9 mouse cellular contexts compared by ENCODE assay signal in the genomic region with DNA sequence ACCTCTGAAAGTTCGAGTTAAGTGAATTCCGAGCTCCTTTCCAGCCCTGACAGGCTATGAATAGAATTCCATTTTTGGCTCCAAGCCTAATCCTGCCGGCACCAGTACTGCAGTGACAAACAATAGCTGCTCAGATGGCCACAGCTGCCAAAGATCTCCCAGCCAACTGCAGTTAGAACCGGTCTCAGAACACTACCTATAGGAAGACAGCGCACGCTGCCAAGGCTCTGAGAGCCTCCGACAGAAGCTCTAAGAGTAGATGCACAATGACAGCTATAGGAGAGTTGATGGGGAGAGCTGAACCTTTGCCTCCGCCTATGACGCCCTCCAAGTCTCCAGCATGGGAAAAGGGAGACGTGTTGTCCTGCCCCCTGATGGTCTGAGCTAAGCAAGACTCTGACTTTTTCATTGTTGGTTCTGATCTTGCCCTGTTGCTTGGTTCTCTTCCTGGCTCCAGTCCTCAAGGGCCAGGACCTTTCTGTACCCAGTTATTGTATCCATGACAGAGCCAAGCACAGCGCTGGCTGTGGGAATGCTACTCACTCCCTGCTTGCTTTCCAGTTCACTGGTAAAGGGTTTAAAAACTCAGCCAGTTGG.
DNase-seq lines count a peak whose midpoint lies in the region; ATAC-seq lines count a peak whose summit lies in the region.
"Had no signal": no experiment of that assay in that cellular context is flagged by ENCODE, and none has a peak within 500 bp of the region (broad histone marks: within the 10 kb centered on the region; RNA-seq: fewer than 3 reads in every experiment).

No protein-coding gene starts in this region.

- ATAC-seq in embryonic facial prominence, embryonic 14.5 days (ENCODE audit: low read depth): peak; percentile 95
- ATAC-seq in heart, embryonic 11.5 days (replicated peaks; ENCODE audit: insufficient number of reproducible peaks, low FRiP score, low TSS enrichment): peak; percentile 57; the same call in 1 of the 2 replicates
- ATAC-seq in neural tube, embryonic 11.5 days (ENCODE audit: insufficient read depth, low FRiP score, low TSS enrichment): peak; percentile 78
- ATAC-seq in megakaryocyte, adult 5-6 weeks (ENCODE audit: poor library complexity, severe bottlenecking): no peak
- no peak for ATAC-seq in megakaryocyte progenitor cell, adult 5-6 weeks (replicated peaks; ENCODE audit: poor library complexity)

- H3K27me3 ChIP-seq in embryonic facial prominence, embryonic 14.5 days (replicated peaks; ENCODE audit: control insufficient read depth, insufficient read depth, low read length): no peaks in the 10 kb centered on the region
- no peaks in the 10 kb centered on the region for H3K27me3 ChIP-seq in heart, embryonic 11.5 days (ENCODE audit: control insufficient read depth, insufficient read depth, low read length)
- no peaks in the 10 kb centered on the region for H3K27me3 ChIP-seq in neural tube, embryonic 11.5 days (ENCODE audit: control insufficient read depth, insufficient read depth, low read length)

- DNase-seq in brain, embryonic 18.5 days (ENCODE audit: low read depth, low spot score): peak; percentile 40
- DNase-seq in embryonic facial prominence, embryonic 14.5 days (ENCODE audit: low spot score): peak; percentile 96
- DNase-seq in kidney, adult 9 months: peak; percentile 60
- peak; percentile 84 for DNase-seq in left cerebral cortex, postnatal 4 days
- DNase-seq in neural tube, embryonic 11.5 days (ENCODE audit: low spot score): peak; percentile 73

- peak overlapping the region; percentile 66 for H3K27ac ChIP-seq in embryonic facial prominence, embryonic 14.5 days (replicated peaks; ENCODE audit: low read depth, low read length)
- H3K27ac ChIP-seq in heart, embryonic 11.5 days (ENCODE audit: low read depth, low read length): peak overlapping the region; percentile 84
- H3K27ac ChIP-seq in neural tube, embryonic 11.5 days (ENCODE audit: low read depth, low read length): no peak overlapping the region

- intact Hi-C loops in left cerebral cortex, postnatal 4 days (cut with DNase I): no loop called here

- no peak overlapping the region for H3K4me3 ChIP-seq in embryonic facial prominence, embryonic 14.5 days (ENCODE audit: low read depth, low read length)
- 0 out of 2 replicates have a peak overlapping the region, but pooled peaks have one; percentile 3 for H3K4me3 ChIP-seq in heart, embryonic 11.5 days (ENCODE audit: low read depth, low read length)
- no peak overlapping the region for H3K4me3 ChIP-seq in neural tube, embryonic 11.5 days (ENCODE audit: low read depth, low read length)
- H3K4me3 ChIP-seq: myocyte had no signal

- H3K9ac ChIP-seq in embryonic facial prominence, embryonic 14.5 days (ENCODE audit: low read depth, low read length): no peak overlapping the region; the same call in 1 of the 2 replicates
- no peak overlapping the region; the same call in 1 of the 2 replicates for H3K9ac ChIP-seq in heart, embryonic 11.5 days (ENCODE audit: low read depth, low read length)
- no peak overlapping the region for H3K9ac ChIP-seq in neural tube, embryonic 11.5 days (ENCODE audit: low read length)

- H3K4me2 ChIP-seq in embryonic facial prominence, embryonic 14.5 days (ENCODE audit: low read depth, low read length): peak overlapping the region; percentile 39
- peak overlapping the region; percentile 55 for H3K4me2 ChIP-seq in heart, embryonic 11.5 days
- peak overlapping the region; percentile 12; the same call in 1 of the 2 replicates for H3K4me2 ChIP-seq in neural tube, embryonic 11.5 days (ENCODE audit: low read depth)

- no peaks in the 10 kb centered on the region for H3K36me3 ChIP-seq in embryonic facial prominence, embryonic 14.5 days (ENCODE audit: control insufficient read depth, insufficient read depth, low read length)
- no peaks in the 10 kb centered on the region for H3K36me3 ChIP-seq in heart, embryonic 11.5 days (ENCODE audit: control insufficient read depth, insufficient read depth, low read length)
- 0 out of 2 replicates have a peak, but pooled peaks cover 2% of the 10 kb centered on the region for H3K36me3 ChIP-seq in neural tube, embryonic 11.5 days (ENCODE audit: control insufficient read depth, insufficient read depth, low read length)

- H3K4me1 ChIP-seq in embryonic facial prominence, embryonic 14.5 days (ENCODE audit: control insufficient read depth, insufficient read depth, low read length): peaks cover 55% of the 10 kb centered on the region
- H3K4me1 ChIP-seq in heart, embryonic 11.5 days (ENCODE audit: control insufficient read depth, insufficient read depth, low read length): peaks cover 62% of the 10 kb centered on the region
- H3K4me1 ChIP-seq in neural tube, embryonic 11.5 days (ENCODE audit: control insufficient read depth, insufficient read depth, low read length): peaks cover 15% of the 10 kb centered on the region

- H3K9me3 ChIP-seq in embryonic facial prominence, embryonic 14.5 days (ENCODE audit: control insufficient read depth, low read length): no peaks in the 10 kb centered on the region
- no peaks in the 10 kb centered on the region for H3K9me3 ChIP-seq in heart, embryonic 11.5 days (replicated peaks; ENCODE audit: control insufficient read depth, low read length)
- no peaks in the 10 kb centered on the region for H3K9me3 ChIP-seq in neural tube, embryonic 11.5 days (ENCODE audit: control insufficient read depth, low read length)

- 15% methylated on average over 11 of the region's 11 CpGs for WGBS in embryonic facial prominence, embryonic 14.5 days
- WGBS in heart, embryonic 11.5 days (ENCODE audit: insufficient replicate concordance): 28% methylated on average over 11 of the region's 11 CpGs
- 40% methylated on average over 11 of the region's 11 CpGs for WGBS in neural tube, embryonic 11.5 days

Comparison
In these comparisons a context has a peak if more than half of its experiments do, and no peak if none do; other contexts are left out.
1. DNase-seq: peak in every context shown above with its lines; median percentile 96 in embryonic facial prominence, embryonic 14.5 days; 84 in left cerebral cortex, postnatal 4 days; 73 in neural tube, embryonic 11.5 days; 60 in kidney, adult 9 months; 40 in brain, embryonic 18.5 days.
2. ATAC-seq: peak in embryonic facial prominence, embryonic 14.5 days (single experiment), heart, embryonic 11.5 days (single experiment) and neural tube, embryonic 11.5 days (single experiment); none in megakaryocyte, adult 5-6 weeks (single experiment) and megakaryocyte progenitor cell, adult 5-6 weeks (single experiment).
3. Peak in every context shown above with its lines, with median percentiles within 50 percentile points of each other: H3K4me2 ChIP-seq.